Comparison of ENCODE assay signal across 21 mouse cellular contexts in genomic region chr5:51359101-51359500, GRCm38 (mm10).
DNase-seq lines count a peak whose midpoint lies in the region; ATAC-seq and TF ChIP-seq lines count a peak whose summit lies in the region.
"Had no signal": no experiment of that assay in that cellular context is flagged by ENCODE, and none has a peak within 500 bp of the region (broad histone marks: within the 10 kb centered on the region; RNA-seq: fewer than 3 reads in every experiment).

No protein-coding gene starts in this region.

- H3K27ac ChIP-seq in layer of hippocampus, adult 2 months: no peak overlapping the region
- no peak overlapping the region for H3K27ac ChIP-seq in kidney, embryonic 15.5 days
- H3K27ac ChIP-seq: embryonic facial prominence, embryonic 12.5 days; forebrain, embryonic 15.5 days; heart, embryonic 10.5 days; hindbrain, embryonic 12.5 days had no signal

- no peaks in the 10 kb centered on the region for H3K36me3 ChIP-seq in kidney, embryonic 15.5 days
- H3K36me3 ChIP-seq: embryonic facial prominence, embryonic 12.5 days; forebrain, embryonic 15.5 days; heart, embryonic 10.5 days; hindbrain, embryonic 12.5 days had no signal

- no peak overlapping the region for H3K4me3 ChIP-seq in layer of hippocampus, adult 2 months
- no peak overlapping the region for H3K4me3 ChIP-seq in kidney, embryonic 15.5 days (replicated peaks)
- H3K4me3 ChIP-seq: embryonic facial prominence, embryonic 12.5 days; forebrain, embryonic 15.5 days; heart, embryonic 10.5 days; hindbrain, embryonic 12.5 days had no signal

- 90% methylated on average over 1 of the region's 1 CpGs for WGBS in kidney, embryonic 15.5 days

- no peaks in the 10 kb centered on the region for H3K4me1 ChIP-seq in kidney, embryonic 15.5 days
- H3K4me1 ChIP-seq: embryonic facial prominence, embryonic 12.5 days; forebrain, embryonic 15.5 days; heart, embryonic 10.5 days; hindbrain, embryonic 12.5 days had no signal

- H3K9ac ChIP-seq in kidney, embryonic 15.5 days: no peak overlapping the region
- H3K9ac ChIP-seq: embryonic facial prominence, embryonic 12.5 days; forebrain, embryonic 15.5 days; hindbrain, embryonic 12.5 days had no signal

- TF ChIP-seq CTCF in layer of hippocampus, adult 2 months (conservative IDR thresholded peaks at IDR 0.05): no peak

- no peak overlapping the region for H3K4me2 ChIP-seq in kidney, embryonic 15.5 days
- H3K4me2 ChIP-seq: embryonic facial prominence, embryonic 12.5 days; forebrain, embryonic 15.5 days; hindbrain, embryonic 12.5 days had no signal

- no peaks in the 10 kb centered on the region for H3K27me3 ChIP-seq in kidney, embryonic 15.5 days
- H3K27me3 ChIP-seq: embryonic facial prominence, embryonic 12.5 days; forebrain, embryonic 15.5 days; hindbrain, embryonic 12.5 days had no signal

- DNase-seq in right cerebral cortex, adult 18-20 months: peak; percentile 1
- DNase-seq in right cerebral cortex, postnatal 4 days: no peak
- DNase-seq in layer of hippocampus, adult 2 months (ENCODE audit: low spot score in 2 of 2): peak; percentile 17 to 43
- peak; percentile 63 for DNase-seq in layer of hippocampus, adult 9-11 months
- no peak for DNase-seq in thymus, postnatal 0 days (ENCODE audit: low spot score)
- no peak for DNase-seq in heart, adult 8-10 months (ENCODE audit: low spot score)
- DNase-seq: adrenal gland, adult 2 months; adrenal gland, postnatal 25 days; cerebellum, adult 11 months; cerebellum, adult 8-10 months; cerebellum, postnatal 14 days; gastrocnemius, postnatal 36 days; heart, adult 11 months; heart, postnatal 10 days; heart, postnatal 4 days had no signal

- ATAC-seq in kidney, embryonic 15.5 days (replicated peaks; ENCODE audit: low FRiP score): no peak
- ATAC-seq: forebrain, embryonic 15.5 days; hindbrain, embryonic 16.5 days had no signal

- H3K9me3 ChIP-seq in kidney, embryonic 15.5 days (replicated peaks): no peaks in the 10 kb centered on the region
- H3K9me3 ChIP-seq: embryonic facial prominence, embryonic 12.5 days; forebrain, embryonic 15.5 days; heart, embryonic 10.5 days; hindbrain, embryonic 12.5 days had no signal

Comparison
In these comparisons a context has a peak if more than half of its experiments do, and no peak if none do; other contexts are left out.
1. DNase-seq: peak in right cerebral cortex, adult 18-20 months (single experiment), layer of hippocampus, adult 2 months (2 of 2) and layer of hippocampus, adult 9-11 months (single experiment); none in right cerebral cortex, postnatal 4 days (single experiment), thymus, postnatal 0 days (single experiment) and heart, adult 8-10 months (single experiment).